Mouse (Mus musculus) C2C12 (cell line): ENCODE data around the gene Gpr88.

ENCODE experiments used
- CEBPB ChIP-seq: IDR thresholded peaks from one replicate; pipeline ENCODE4 v1.6.1; 2011; ENCODE audit warnings: low read depth, mild to moderate bottlenecking, control low read depth, moderate library complexity
- CTCF ChIP-seq: IDR thresholded peaks from one replicate; pipeline ENCODE4 v1.5.1; 2011; ENCODE audit not compliant: control insufficient read depth, insufficient read depth, insufficient read length
- FOSL1 ChIP-seq: IDR thresholded peaks from one replicate; pipeline ENCODE4 v1.8.0; 2011; ENCODE audit warnings: mild to moderate bottlenecking, low read length; ENCODE audit not compliant: poor library complexity, insufficient read depth, severe bottlenecking
- MAX ChIP-seq: IDR thresholded peaks from one replicate; pipeline ENCODE4 v1.6.1; 2011; ENCODE audit warnings: mild to moderate bottlenecking, control low read depth
- MYOD1 ChIP-seq: IDR thresholded peaks from one replicate; pipeline ENCODE4 v1.6.1; 2011; ENCODE audit warnings: low read depth; ENCODE audit not compliant: control insufficient read depth, insufficient read length
- MYOG ChIP-seq: IDR thresholded peaks from one replicate; pipeline ENCODE4 v1.6.1; 2011; ENCODE audit not compliant: control insufficient read depth, insufficient read length; ENCODE audit errors: extremely low read depth
- USF1 ChIP-seq: IDR thresholded peaks from one replicate; pipeline ENCODE4 v1.6.1; 2011; ENCODE audit warnings: low read depth, mild to moderate bottlenecking, control low read depth, moderate library complexity

GRCm38 (mm10) chr3:116222511-116223243, 30.6 kb downstream of the Gpr88 start:
- TF ChIP-seq MYOD1 (no peak), CTCF (no peak), USF1 (no peak), MAX (no peak), CEBPB (no peak), MYOG (no peak), FOSL1 (no peak)
